Mouse (Mus musculus): ENCODE results near the gene Thumpd1. TPM values are rescaled to one million over a fixed set of nuclear protein-coding genes. Genes with fewer than 3 reads are reported as not detected.
A peak's percentile ranks its signal among the peaks of the same experiment; 100 is the strongest.
"Not testable (repeated sequence)": the region's sequence is repeated elsewhere in the genome, so short reads cannot be mapped to it uniquely, and the experiment has no call there.

The Thumpd1 gene
- polyA plus RNA-seq, 1 experiment from 2014 or later: 75.2 TPM

DNA sequence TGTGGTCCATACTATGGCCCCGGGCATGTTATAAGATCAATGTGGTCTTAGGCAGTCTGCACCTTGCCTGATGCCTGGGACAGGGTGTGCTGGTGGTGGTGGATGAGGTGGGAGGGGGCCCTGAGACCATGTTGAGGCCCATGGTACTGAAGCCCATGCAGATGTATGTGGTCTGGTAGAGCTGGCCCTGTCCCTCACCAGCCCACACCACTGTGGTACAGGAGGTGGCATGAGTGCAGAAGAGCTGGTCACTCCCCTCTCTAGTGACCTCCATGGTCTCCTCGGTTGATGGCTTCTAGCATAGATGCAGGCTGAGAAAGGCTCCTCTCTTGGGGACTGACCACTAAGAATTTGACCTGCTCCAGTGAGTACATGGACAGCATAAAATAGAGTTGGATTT is 18.3 kb upstream of the Thumpd1 start:
- Histone ChIP-seq H3K9me3 (replicated peaks) (no peaks in the 10 kb centered on the region), H3K36me3 (ENCODE audit: poor library complexity, severe bottlenecking) (no peaks in the 10 kb centered on the region), H3K9ac (no peak overlapping the region), H3K27ac (no peak overlapping the region), H3K27me3 (no peaks in the 10 kb centered on the region), H3K4me1 (no peaks in the 10 kb centered on the region), H3K4me3 (no peak overlapping the region), H3K4me2 (no peak overlapping the region)
- WGBS: 89% methylated on average over 2 of the region's 2 CpGs
- 0 out of 2 replicates have a peak, but pooled peaks have one; percentile 33 for ATAC-seq

DNA sequence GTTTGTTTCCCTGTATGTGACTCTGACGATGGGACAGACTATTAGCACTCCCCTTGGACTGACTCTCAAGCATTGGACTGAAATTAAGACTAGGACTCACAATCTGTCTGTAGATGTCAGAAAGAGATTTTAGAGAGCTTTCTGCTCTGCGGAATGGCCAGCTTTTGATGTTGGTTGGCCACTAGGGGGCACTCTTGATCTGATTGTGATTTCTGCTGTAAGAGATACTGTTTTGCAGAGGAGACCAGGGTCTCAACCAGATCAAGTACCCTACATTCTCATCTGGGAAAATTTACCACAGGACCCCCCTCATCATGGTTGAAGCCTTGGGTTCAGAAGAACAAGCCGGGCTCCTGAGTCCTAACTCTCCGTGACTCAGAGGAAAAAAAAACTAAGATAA is 10.7 kb upstream of the Thumpd1 start:
- not testable (repeated sequence) for H3K4me3 ChIP-seq; H3K9me3 ChIP-seq (replicated peaks); H3K4me1 ChIP-seq; H3K36me3 ChIP-seq (ENCODE audit: poor library complexity, severe bottlenecking); H3K27me3 ChIP-seq; ATAC-seq; H3K9ac ChIP-seq; H3K4me2 ChIP-seq; H3K27ac ChIP-seq
- WGBS: 89% methylated on average over 4 of the region's 4 CpGs

DNA sequence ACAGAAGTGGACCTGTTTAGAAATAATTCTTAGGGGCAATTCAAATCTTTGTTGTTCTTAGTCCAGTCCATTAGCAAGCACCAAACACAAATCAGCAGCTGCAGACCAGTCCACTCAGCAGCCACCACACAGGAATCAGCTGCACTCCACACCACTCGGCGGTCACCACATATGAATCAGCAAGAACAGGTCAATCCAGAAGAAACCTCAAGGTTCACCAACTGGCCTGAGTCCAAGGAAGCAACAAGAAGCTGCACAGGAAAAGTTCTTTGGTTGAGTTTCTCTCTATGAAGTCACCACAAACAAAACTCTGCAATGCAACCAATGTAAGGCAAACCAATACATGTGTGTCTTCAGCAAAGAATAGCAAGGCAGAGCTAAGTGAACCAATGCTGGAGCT is 7.0 kb upstream of the Thumpd1 start:
- no peak overlapping the region for H3K4me2 ChIP-seq
- no peak overlapping the region for H3K27ac ChIP-seq
- H3K27me3 ChIP-seq: peaks cover 4% of the 10 kb centered on the region; the same call in 1 of the 2 replicates
- H3K4me3 ChIP-seq: no peak overlapping the region
- ATAC-seq: no peak
- WGBS: 94% methylated on average over 2 of the region's 2 CpGs
- H3K4me1 ChIP-seq: no peaks in the 10 kb centered on the region
- H3K9me3 ChIP-seq (replicated peaks): no peaks in the 10 kb centered on the region
- no peak overlapping the region for H3K9ac ChIP-seq
- no peaks in the 10 kb centered on the region for H3K36me3 ChIP-seq (ENCODE audit: poor library complexity, severe bottlenecking)

GRCm38 (mm10) chr7:119720947-119721310 is 331 bp upstream of the Thumpd1 start:
- H3K4me2 ChIP-seq: peak overlapping the region; percentile 86
- H3K9ac ChIP-seq: peak overlapping the region; percentile 88
- peaks cover 4% of the 10 kb centered on the region; the same call in 1 of the 2 replicates for H3K27me3 ChIP-seq
- peaks cover 6% of the 10 kb centered on the region for H3K4me1 ChIP-seq
- ATAC-seq: peak; percentile 46
- H3K4me3 ChIP-seq: peak overlapping the region; percentile 93
- H3K9me3 ChIP-seq (replicated peaks): no peaks in the 10 kb centered on the region
- WGBS: 17% methylated on average over 8 of the region's 8 CpGs
- peaks cover 30% of the 10 kb centered on the region for H3K36me3 ChIP-seq (ENCODE audit: poor library complexity, severe bottlenecking)
- H3K27ac ChIP-seq: no peak overlapping the region

GRCm38 (mm10) chr7:119714111-119714510 is 6.5 kb downstream of the Thumpd1 start:
- Histone ChIP-seq H3K9me3 (replicated peaks) (no peaks in the 10 kb centered on the region), H3K27ac (no peak overlapping the region), H3K4me1 (no peaks in the 10 kb centered on the region), H3K27me3 (no peaks in the 10 kb centered on the region), H3K9ac (no peak overlapping the region), H3K4me2 (no peak overlapping the region), H3K4me3 (no peak overlapping the region), H3K36me3 (ENCODE audit: poor library complexity, severe bottlenecking) (peaks cover 42% of the 10 kb centered on the region)
- no peak for ATAC-seq
- WGBS: 94% methylated on average over 7 of the region's 7 CpGs

- no peak for ATAC-seq
- 89% methylated on average over 1 of the region's 1 CpGs for WGBS
These were observed 25.7 kb downstream of the Thumpd1 start for GRCm38 (mm10) chr7:119694926-119695325.

GRCm38 (mm10) chr7:119692302-119692701 is 28.3 kb downstream of the Thumpd1 start:
- no peak overlapping the region for H3K4me2 ChIP-seq
- ATAC-seq: no peak

More at GRCm38 (mm10) chr7:119694926-119695325, 25.7 kb downstream of the Thumpd1 start:
- H3K4me3 ChIP-seq: no peak overlapping the region
- no peak overlapping the region for H3K4me2 ChIP-seq
- no peak overlapping the region for H3K27ac ChIP-seq
- no peak overlapping the region for H3K9ac ChIP-seq
- H3K27me3 ChIP-seq: no peaks in the 10 kb centered on the region
- no peaks in the 10 kb centered on the region for H3K4me1 ChIP-seq
- H3K36me3 ChIP-seq (ENCODE audit: poor library complexity, severe bottlenecking): no peaks in the 10 kb centered on the region
- no peaks in the 10 kb centered on the region for H3K9me3 ChIP-seq (replicated peaks)

DNA sequence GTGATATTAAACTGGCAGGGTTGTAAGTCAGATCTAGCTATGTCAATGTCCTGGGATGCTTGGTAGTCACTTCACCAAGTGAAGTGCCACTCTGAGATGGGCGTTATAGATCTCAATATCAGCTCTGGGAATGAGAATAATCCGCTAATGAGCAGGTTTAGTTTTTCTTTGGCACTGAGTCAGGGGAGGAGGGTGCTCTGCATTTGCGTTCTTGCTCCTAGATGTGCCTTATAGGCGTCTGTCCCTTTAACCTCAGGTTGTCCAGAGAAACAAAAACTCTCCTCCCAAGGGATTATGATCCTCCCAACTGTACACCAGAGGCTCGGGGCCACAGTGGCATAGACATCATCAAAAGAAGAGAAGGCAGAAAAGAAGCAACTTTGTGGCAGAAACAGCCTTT is 30.9 kb downstream of the Thumpd1 start, which contains the start of gene Acsm4:
Acsm4 (plus strand) TSS at position 301 of the 400 bp plus-strand sequence.
- Histone ChIP-seq H3K4me2 (no peak within 1 kb of the TSS), H3K9ac (no peak within 1 kb of the TSS), H3K9me3 (replicated peaks) (no peaks in the 10 kb centered on the region)

More at GRCm38 (mm10) chr7:119692302-119692701, 28.3 kb downstream of the Thumpd1 start:
- H3K9ac ChIP-seq: no peak overlapping the region
- 78% methylated on average over 4 of the region's 4 CpGs for WGBS
- no peak overlapping the region for H3K27ac ChIP-seq
- no peaks in the 10 kb centered on the region for H3K9me3 ChIP-seq (replicated peaks)
- H3K4me3 ChIP-seq: no peak overlapping the region
- no peaks in the 10 kb centered on the region for H3K27me3 ChIP-seq
- no peaks in the 10 kb centered on the region for H3K36me3 ChIP-seq (ENCODE audit: poor library complexity, severe bottlenecking)
- no peaks in the 10 kb centered on the region for H3K4me1 ChIP-seq

DNA sequence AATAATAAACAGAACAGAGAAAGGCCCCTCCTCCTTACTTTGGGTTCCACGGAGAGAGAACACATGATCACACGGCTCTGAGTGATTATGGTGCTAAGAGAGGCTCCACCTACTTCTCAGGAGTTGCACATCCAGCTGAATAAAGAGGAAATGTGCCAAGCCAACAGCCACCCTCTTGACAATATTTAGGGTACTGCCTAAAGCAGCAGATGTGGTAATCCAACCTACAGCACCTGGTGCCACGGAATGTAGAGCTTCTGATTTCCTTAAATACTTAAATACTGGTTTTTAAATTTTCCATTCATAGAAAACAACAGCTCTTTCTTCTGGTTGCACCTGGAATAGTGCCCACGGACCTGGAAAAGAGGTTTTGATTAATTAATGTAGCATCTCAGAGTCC is 37.9 kb downstream of the Thumpd1 start:
- Histone ChIP-seq H3K27ac (no peak overlapping the region), H3K9ac (no peak overlapping the region), H3K27me3 (no peaks in the 10 kb centered on the region), H3K36me3 (ENCODE audit: poor library complexity, severe bottlenecking) (no peaks in the 10 kb centered on the region), H3K9me3 (replicated peaks) (no peaks in the 10 kb centered on the region), H3K4me2 (no peak overlapping the region), H3K4me3 (no peak overlapping the region), H3K4me1 (no peaks in the 10 kb centered on the region)
- 71% methylated on average over 4 of the region's 4 CpGs for WGBS
- ATAC-seq: no peak

More for the DNA sequence above, 30.9 kb downstream of the Thumpd1 start, which contains the start of gene Acsm4:
- H3K4me3 ChIP-seq: no peak within 1 kb of the TSS
- no peak within 1 kb of the TSS for H3K27ac ChIP-seq
- ATAC-seq: no peak
- no peaks in the 10 kb centered on the region for H3K36me3 ChIP-seq (ENCODE audit: poor library complexity, severe bottlenecking)
- no peaks in the 10 kb centered on the region for H3K27me3 ChIP-seq
- H3K4me1 ChIP-seq: no peaks in the 10 kb centered on the region
- 81% methylated on average over 5 of the region's 5 CpGs for WGBS

- 74% methylated on average over 8 of the region's 8 CpGs for WGBS
- Histone ChIP-seq H3K4me1 (no peaks in the 10 kb centered on the region), H3K27me3 (no peaks in the 10 kb centered on the region), H3K4me3 (no peak overlapping the region), H3K36me3 (ENCODE audit: poor library complexity, severe bottlenecking) (no peaks in the 10 kb centered on the region), H3K9ac (no peak overlapping the region), H3K4me2 (no peak overlapping the region), H3K27ac (no peak overlapping the region), H3K9me3 (replicated peaks) (no peaks in the 10 kb centered on the region)
- ATAC-seq: no peak
These were observed 40.5 kb downstream of the Thumpd1 start for GRCm38 (mm10) chr7:119680107-119680506.

GRCm38 (mm10) chr7:119673465-119673864 is 47.1 kb downstream of the Thumpd1 start:
- 19% methylated on average over 6 of the region's 6 CpGs for WGBS
- no peaks in the 10 kb centered on the region for H3K4me1 ChIP-seq
- H3K4me3 ChIP-seq: no peak overlapping the region
- no peak overlapping the region for H3K9ac ChIP-seq
- no peak overlapping the region for H3K4me2 ChIP-seq
- peak; percentile 70; the same call in 1 of the 2 replicates for ATAC-seq
- no peaks in the 10 kb centered on the region for H3K36me3 ChIP-seq (ENCODE audit: poor library complexity, severe bottlenecking)
- H3K27me3 ChIP-seq: no peaks in the 10 kb centered on the region
- no peak overlapping the region for H3K27ac ChIP-seq
- H3K9me3 ChIP-seq (replicated peaks): no peaks in the 10 kb centered on the region

GRCm38 (mm10) chr7:119670925-119671324 is 49.7 kb downstream of the Thumpd1 start:
- Histone ChIP-seq H3K4me3 (no peak overlapping the region), H3K27me3 (no peaks in the 10 kb centered on the region), H3K4me2 (no peak overlapping the region), H3K36me3 (ENCODE audit: poor library complexity, severe bottlenecking) (no peaks in the 10 kb centered on the region), H3K27ac (no peak overlapping the region), H3K9ac (no peak overlapping the region), H3K9me3 (replicated peaks) (no peaks in the 10 kb centered on the region), H3K4me1 (no peaks in the 10 kb centered on the region)
- ATAC-seq: no peak
- WGBS: 50% methylated on average over 6 of the region's 6 CpGs

DNA sequence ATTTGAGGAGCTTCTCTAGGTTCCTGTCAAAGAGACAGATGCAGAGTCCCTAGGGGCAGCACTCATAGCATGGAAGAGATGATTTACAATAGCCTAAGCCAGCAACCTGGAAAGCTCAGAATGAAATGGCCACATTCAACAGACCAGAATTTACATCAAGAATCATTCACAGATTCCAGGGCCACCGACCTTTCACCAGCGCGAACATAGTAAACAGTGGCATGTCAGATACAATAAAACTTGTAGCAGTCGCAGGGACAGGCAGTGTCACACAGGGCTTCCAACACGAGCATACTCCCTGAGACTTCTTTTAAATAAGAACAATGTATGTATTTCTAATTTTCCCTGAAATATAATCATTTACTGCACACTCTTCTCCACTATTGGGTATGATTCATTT is 50.2 kb downstream of the Thumpd1 start:
- 86% methylated on average over 5 of the region's 5 CpGs for WGBS

More for the DNA sequence above, 50.2 kb downstream of the Thumpd1 start:
- Histone ChIP-seq H3K9me3 (replicated peaks) (no peaks in the 10 kb centered on the region), H3K4me3 (no peak overlapping the region), H3K9ac (no peak overlapping the region), H3K36me3 (ENCODE audit: poor library complexity, severe bottlenecking) (no peaks in the 10 kb centered on the region), H3K27me3 (no peaks in the 10 kb centered on the region), H3K4me2 (no peak overlapping the region), H3K4me1 (no peaks in the 10 kb centered on the region), H3K27ac (no peak overlapping the region)
- no peak for ATAC-seq
